Mouse (Mus musculus): ENCODE results near the gene Mvb12b.
A peak's percentile ranks its signal among the peaks of the same experiment; 100 is the strongest.

The Mvb12b gene

DNA sequence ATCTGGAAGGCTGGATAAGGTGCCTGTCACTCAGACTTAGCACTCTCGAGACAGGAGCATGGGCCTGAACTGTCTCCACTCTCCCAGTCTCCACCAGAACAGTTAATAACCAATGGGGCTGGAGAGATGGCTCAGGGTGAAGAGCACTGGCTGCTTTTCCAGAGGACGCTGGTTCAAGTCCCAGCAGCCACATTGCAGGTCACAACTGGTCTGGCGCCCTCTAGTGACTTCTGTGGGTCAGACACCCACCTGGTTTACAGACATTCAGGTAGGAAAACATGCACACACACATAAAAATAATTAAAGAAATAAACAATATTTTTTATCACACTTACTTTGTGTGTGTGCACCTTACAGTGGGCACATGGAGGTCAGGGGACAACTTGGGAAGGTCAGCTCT is 191.3 kb downstream of the Mvb12b start:
- DNase-seq (ENCODE audit: low spot score), result no peak

DNA sequence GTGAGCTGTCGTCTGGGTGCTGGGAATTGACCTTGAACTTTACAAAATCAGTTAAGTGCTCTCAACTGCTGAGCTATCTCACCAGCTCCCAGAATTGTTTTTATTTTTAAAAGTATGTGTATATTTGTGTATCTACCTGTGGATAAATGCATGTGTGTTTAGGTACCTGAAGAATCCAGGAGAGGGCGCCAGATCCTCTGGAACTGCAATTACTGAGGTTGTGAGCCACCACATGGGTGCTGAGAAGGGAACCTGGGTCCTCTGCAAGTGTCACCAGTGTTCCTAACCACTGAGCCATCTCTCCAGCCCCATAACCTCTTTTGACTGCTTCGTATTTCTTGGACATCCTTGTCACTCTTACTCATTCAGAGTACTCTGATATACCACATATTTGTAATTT is 193.8 kb downstream of the Mvb12b start:
- DNase-seq (ENCODE audit: low spot score), result no peak

GRCm38 (mm10) chr2:33689880-33690462 is 197.8 kb downstream of the Mvb12b start:
- DNase-seq (ENCODE audit: low spot score), result no peak

- DNase-seq (ENCODE audit: low spot score), result no peak
Measured at GRCm38 (mm10) chr2:33689155-33689879, 198.4 kb downstream of the Mvb12b start.

DNA sequence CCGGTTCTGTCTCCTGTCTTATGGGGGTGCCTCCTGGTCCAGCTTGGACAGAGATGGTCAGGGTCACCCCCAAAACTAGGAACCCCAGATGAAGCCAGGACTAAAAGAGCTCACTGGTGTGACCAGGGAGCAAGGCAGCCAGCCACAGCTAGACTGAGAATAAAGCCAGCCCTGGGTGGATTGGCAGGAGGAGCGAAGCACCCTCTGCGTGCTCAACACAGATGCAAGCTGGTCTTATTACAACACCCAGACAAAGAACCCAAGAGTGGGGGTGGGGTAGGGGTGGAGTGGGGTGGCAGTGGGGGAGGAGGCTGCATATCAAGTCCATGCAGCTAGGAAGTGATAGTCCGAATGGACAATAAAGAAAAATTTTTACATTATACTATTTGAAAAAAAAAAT is 204.2 kb downstream of the Mvb12b start:
- no peak for DNase-seq (ENCODE audit: low spot score)

- no peak for DNase-seq (ENCODE audit: low spot score)
Measured at GRCm38 (mm10) chr2:33683095-33683494, 204.7 kb downstream of the Mvb12b start.

- DNase-seq (ENCODE audit: low spot score), result peak; percentile 34
Measured at GRCm38 (mm10) chr2:33682219-33682618, 205.5 kb downstream of the Mvb12b start.

Data from yolk sac, embryonic 10.5 days (tissue).